Mouse (Mus musculus) small intestine, adult 2 months (tissue): ENCODE measurements around the gene Afap1. TPM values are rescaled to one million over a fixed set of nuclear protein-coding genes. Genes with fewer than 3 reads are reported as not detected.

Experiments
- H3K27ac ChIP-seq: fragments of 200-500 bp; 2 replicates; pipeline ENCODE4 v1.5.1; 2012; ENCODE audit warnings: low read depth, low read length, control low read depth, inconsistent platforms; ENCODE audit not compliant: insufficient read depth
- H3K27me3 ChIP-seq: fragments of 200-500 bp; 2 replicates; pipeline ENCODE4 v1.6.1; 2012; ENCODE audit warnings: mild to moderate bottlenecking, moderate library complexity, low read length, inconsistent platforms; ENCODE audit not compliant: control insufficient read depth, insufficient read depth
- H3K36me3 ChIP-seq: fragments of 200-500 bp; 2 replicates; pipeline ENCODE4 v1.6.1; 2012; ENCODE audit warnings: mild to moderate bottlenecking, low read length, control low read depth, inconsistent platforms; ENCODE audit not compliant: control insufficient read depth, insufficient read depth
- H3K4me1 ChIP-seq: fragments of 200-500 bp; 2 replicates; pipeline ENCODE4 v1.6.1; 2012; ENCODE audit warnings: low read length, inconsistent platforms, mixed read lengths; ENCODE audit not compliant: control insufficient read depth, insufficient read depth, insufficient read length
- H3K4me3 ChIP-seq: fragments of 200-500 bp; 2 replicates; pipeline ENCODE4 v1.5.1; 2012; ENCODE audit warnings: low read depth, mild to moderate bottlenecking, control low read depth, inconsistent platforms, low read length, moderate library complexity
- CTCF ChIP-seq: fragments of 200-500 bp; IDR thresholded peaks from 2 replicates; pipeline ENCODE4 v1.5.1; 2012; ENCODE audit warnings: low read depth, mild to moderate bottlenecking, control low read depth, inconsistent platforms, low read length, moderate library complexity, mixed read lengths; ENCODE audit not compliant: insufficient replicate concordance, insufficient read length; ENCODE audit errors: extremely low read depth
- POLR2A ChIP-seq: fragments of 200-500 bp; IDR thresholded peaks from 2 replicates; pipeline ENCODE4 v1.6.1; 2012; ENCODE audit warnings: low read depth, mild to moderate bottlenecking, control low read depth, inconsistent platforms, low read length, moderate library complexity
- WGBS: fragments of 180-500 bp; shearing (Covaris S2); methylation state at CpG from one replicate; pipeline ENCODE4 v1.1.7; 2018; 5-methylcytosine and 5-hydroxymethylcytosine counted together
- polyA plus RNA-seq: library from polyadenylated mRNA; depleted of rRNA; stranded (reverse); fragments of >200 nt; gene quantifications from 2 replicates; pipeline ENCODE4 v1.2.3, GENCODE M21; 2012; rRNA removed

Afap1 gene
- polyA plus RNA-seq, result 2.3 and 3.0 TPM in 2 replicates

DNA sequence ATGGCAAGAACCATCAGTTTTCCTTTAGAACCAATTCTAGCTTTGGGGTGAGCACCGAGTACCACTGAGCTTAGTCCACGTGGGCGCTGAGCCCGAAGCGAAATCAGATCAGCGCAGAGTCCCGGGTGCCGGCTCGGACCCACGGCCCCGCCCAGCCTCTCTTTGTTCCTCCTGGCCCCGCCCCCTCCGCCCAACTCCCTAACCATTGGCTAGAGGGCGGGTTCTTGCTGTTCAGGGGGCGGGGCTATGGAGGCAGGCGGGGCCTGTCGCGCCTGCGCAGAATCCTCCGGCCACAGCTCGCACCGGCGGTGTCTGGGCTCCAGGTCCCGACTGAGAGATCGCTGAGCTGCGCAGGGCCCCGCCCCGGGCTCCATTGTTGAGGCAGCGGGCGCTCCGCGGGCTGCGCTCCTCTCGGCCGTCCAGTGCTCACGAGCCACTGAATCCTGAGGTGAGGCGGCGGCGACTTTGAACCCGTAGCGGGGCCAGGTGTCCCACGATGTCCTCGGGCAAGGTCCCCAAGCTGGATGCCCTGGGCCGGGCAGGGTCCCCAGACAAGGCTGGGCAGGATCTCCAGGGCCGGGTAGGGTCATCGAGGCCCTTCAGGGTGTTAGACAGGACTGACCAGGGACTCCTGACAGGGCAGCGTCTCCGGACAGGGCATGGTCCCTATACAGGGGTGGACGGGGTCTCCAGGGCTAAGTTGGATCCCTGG, at the start of gene Afap1:
Afap1 (plus strand) TSS at position 227 of the 712 bp plus-strand sequence.
- peaks cover 7% of the 10 kb centered on the region; the same call in 1 of the 2 replicates for H3K4me1 ChIP-seq
- peak; percentile 61 for TF ChIP-seq POLR2A
- no peak for TF ChIP-seq CTCF
- WGBS, result under 1% methylated on average over 49 of the region's 49 CpGs
- peaks cover 3% of the 10 kb centered on the region for H3K27me3 ChIP-seq
- peak within 1 kb of the TSS; percentile 36; the same call in 1 of the 2 replicates for H3K27ac ChIP-seq
- no peaks in the 10 kb centered on the region for H3K36me3 ChIP-seq
- peak within 1 kb of the TSS; percentile 84 for H3K4me3 ChIP-seq

DNA sequence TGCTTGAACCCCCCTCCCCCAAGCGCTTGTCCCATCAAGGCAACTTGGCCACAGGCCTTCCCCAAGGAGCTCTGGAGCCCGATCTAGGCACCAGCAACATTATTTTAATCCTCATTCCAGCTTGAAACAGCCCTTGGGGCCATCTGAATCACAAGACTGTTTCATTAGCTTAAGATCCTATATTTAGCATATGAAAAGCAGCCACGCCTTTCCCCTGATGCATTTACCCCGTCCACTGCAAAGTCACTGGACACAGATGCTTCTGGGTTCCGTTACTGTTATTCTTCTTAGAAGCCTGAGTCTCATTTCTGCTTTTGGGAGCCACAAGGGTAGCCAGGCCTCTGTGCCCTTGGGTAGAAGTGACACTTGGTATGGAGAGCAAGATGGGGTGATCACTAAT, 41.6 kb upstream of the Afap1 start:
- 77% methylated on average over 5 of the region's 5 CpGs for WGBS
- no peak for TF ChIP-seq CTCF
- TF ChIP-seq POLR2A, result no peak

DNA sequence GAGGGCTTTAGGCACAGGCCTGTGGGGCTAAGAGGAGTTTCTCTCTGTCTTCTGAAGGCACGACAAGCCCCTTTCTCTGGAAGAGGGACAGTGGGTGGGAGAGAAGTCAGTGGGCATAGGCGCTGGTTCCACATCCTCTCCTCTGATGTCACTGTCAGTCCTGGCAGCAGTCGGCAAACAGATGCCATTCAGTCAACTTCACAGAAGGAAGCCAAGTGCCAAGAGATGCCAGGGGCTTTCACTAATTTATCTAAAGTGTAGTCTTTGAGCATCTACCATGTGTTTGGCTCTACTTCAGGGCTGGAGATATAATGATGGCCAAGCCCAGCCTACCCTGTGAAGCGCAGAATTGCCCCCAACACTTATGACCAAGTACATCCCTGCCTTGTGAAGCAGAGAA, 39.7 kb upstream of the Afap1 start:
- H3K27ac ChIP-seq, result no peak overlapping the region
- TF ChIP-seq CTCF (no peak), POLR2A (no peak)
- no peaks in the 10 kb centered on the region for H3K36me3 ChIP-seq
- H3K27me3 ChIP-seq, result no peaks in the 10 kb centered on the region
- H3K4me3 ChIP-seq, result no peak overlapping the region
- 87% methylated on average over 4 of the region's 4 CpGs for whole genome bisulfite sequencing
- no peaks in the 10 kb centered on the region; the same call in 1 of the 2 replicates for H3K4me1 ChIP-seq

More for the DNA sequence above, 41.6 kb upstream of the Afap1 start:
- Histone ChIP-seq H3K36me3 (no peaks in the 10 kb centered on the region), H3K4me3 (no peak overlapping the region), H3K4me1 (no peaks in the 10 kb centered on the region; the same call in 1 of the 2 replicates), H3K27me3 (no peaks in the 10 kb centered on the region), H3K27ac (no peak overlapping the region)

DNA sequence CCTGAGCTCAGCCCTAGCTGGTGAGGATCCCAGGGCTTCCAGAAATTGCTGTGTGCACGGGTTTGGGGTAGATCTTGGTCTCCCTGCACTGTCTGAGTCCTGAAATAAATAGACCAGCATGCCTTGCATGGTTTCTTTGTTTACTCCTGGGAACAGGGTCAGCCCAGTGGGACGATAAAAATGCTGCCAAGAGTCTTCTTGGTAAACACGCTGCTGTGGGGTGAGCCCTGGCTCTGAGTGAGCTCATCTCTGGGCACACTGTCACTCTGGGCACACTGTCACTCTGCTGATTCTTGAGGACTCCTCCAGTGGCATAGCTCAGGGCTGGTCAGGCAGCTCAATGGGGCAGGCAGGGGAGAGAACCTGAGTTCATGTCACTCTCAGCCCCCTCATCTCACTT, 36.9 kb upstream of the Afap1 start:
- no peak overlapping the region for H3K4me3 ChIP-seq
- 10% methylated on average over 3 of the region's 3 CpGs for WGBS
- no peak for TF ChIP-seq CTCF
- TF ChIP-seq POLR2A, result no peak

DNA sequence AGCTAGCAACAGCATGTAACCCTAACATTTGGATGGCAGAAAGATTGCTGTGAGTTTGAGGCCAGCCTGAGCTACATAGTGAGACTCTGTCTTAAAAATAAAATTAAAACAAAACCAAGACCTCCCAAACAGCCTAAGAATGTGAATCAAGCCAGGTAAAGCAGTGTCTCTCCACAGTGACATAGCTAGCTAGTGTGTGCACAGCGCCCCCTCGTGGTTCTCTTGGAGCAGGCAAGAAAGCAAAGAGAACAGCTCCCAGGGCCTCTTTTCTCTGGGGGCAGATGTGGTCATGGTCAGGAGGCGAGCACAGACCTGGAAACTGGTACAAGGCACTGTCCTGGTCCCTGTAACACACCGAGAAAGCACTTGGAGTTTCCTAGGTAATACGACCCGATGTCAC, 35.0 kb upstream of the Afap1 start:
- H3K4me1 ChIP-seq, result no peaks in the 10 kb centered on the region; the same call in 1 of the 2 replicates
- no peaks in the 10 kb centered on the region for H3K36me3 ChIP-seq
- H3K27ac ChIP-seq, result no peak overlapping the region
- no peaks in the 10 kb centered on the region for H3K27me3 ChIP-seq
- WGBS, result 19% methylated on average over 6 of the region's 6 CpGs
- TF ChIP-seq POLR2A (no peak), CTCF (peak; percentile 80; the same call in 1 of the 2 replicates)
- no peak overlapping the region for H3K4me3 ChIP-seq

More for the DNA sequence above, 36.9 kb upstream of the Afap1 start:
- H3K4me1 ChIP-seq, result no peaks in the 10 kb centered on the region; the same call in 1 of the 2 replicates
- H3K27ac ChIP-seq, result no peak overlapping the region
- no peaks in the 10 kb centered on the region for H3K36me3 ChIP-seq
- H3K27me3 ChIP-seq, result no peaks in the 10 kb centered on the region

DNA sequence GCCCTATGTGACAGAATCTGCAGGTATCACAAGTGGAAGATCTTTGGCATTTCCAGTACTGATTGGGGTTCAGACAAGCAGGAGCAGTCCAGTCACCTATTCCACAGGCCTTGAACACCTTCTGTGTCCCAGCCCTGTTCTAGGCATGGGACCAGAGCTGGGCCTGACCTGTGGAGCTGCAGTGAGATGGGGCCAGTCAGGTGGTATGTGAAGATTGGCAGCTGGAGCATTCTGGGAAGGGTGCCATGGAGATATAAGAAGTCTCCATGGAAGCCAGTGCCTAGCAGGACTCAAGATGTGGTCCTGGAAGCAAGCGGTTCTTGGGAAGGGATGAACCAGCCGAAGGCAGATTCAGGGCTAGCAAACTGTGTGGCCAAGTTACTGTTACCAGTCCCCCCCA, 31.7 kb upstream of the Afap1 start:
- 86% methylated on average over 2 of the region's 2 CpGs for WGBS
- H3K36me3 ChIP-seq, result no peaks in the 10 kb centered on the region
- H3K4me3 ChIP-seq, result no peak overlapping the region
- H3K27ac ChIP-seq, result no peak overlapping the region
- H3K27me3 ChIP-seq, result no peaks in the 10 kb centered on the region
- no peaks in the 10 kb centered on the region for H3K4me1 ChIP-seq
- TF ChIP-seq CTCF, result no peak
- no peak for TF ChIP-seq POLR2A

DNA sequence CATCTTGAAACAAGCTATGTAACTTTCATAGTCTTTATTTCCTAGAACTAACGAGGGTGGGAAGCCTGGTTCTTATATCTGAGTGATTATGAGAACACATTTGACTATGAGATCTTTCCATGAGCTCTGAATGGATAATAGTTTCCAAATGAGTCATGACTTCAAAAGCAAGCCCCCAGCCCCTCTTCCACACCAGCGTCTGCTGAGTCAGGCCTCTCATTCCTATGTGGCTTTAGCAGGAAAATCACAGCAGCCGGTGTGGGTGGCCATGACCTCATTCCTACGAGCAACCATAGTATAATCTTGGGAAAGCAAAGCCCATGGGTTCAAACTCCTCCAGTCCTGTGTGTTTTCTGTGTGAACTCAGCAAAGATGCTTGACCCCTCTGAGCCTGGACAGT, 23.1 kb upstream of the Afap1 start:
- WGBS, result 76% methylated on average over 4 of the region's 4 CpGs
- H3K27me3 ChIP-seq, result no peaks in the 10 kb centered on the region
- H3K36me3 ChIP-seq, result no peaks in the 10 kb centered on the region
- no peak overlapping the region for H3K4me3 ChIP-seq
- H3K4me1 ChIP-seq, result no peaks in the 10 kb centered on the region
- no peak for TF ChIP-seq CTCF
- no peak for TF ChIP-seq POLR2A
- no peak overlapping the region for H3K27ac ChIP-seq
